Mouse (Mus musculus): ENCODE results near the gene Vmn1r239-ps. TPM values are rescaled to one million over a fixed set of nuclear protein-coding genes. Genes with fewer than 3 reads are reported as not detected.
"Not testable (repeated sequence)": the region's sequence is repeated elsewhere in the genome, so short reads cannot be mapped to it uniquely, and the experiment has no call there.

Gene Vmn1r239-ps
- not detected in 2 replicates for polyA plus RNA-seq (2015; fragmentation: Nextera tagmentation; extraction: Ambion mirVana)

DNA sequence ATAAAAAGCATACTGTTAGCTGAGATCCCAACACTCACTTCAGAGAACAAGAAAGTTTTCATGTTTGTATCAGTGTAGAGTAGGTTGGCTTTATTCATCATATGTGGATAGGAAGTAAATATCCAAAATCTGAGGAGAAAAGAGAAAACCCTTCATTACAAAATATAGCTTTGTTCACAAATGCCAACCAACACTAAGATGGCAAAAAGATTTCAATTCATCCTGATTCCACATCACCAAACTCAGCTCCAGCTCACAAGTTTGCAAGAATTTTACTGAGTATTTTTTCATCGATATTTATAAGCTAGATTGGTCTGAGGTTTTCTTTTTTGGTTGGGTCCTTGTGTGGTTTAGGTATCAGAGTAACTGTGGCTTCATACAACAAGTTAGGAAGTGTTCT is at the start of gene Vmn1r239-ps:
Gene Vmn1r239-ps (minus strand): TSS at position 101 of the 400 bp plus-strand sequence.
- not testable (repeated sequence) for H3K9ac ChIP-seq (replicated peaks); H3K4me2 ChIP-seq (replicated peaks); H3K36me3 ChIP-seq; H3K4me1 ChIP-seq (replicated peaks); H3K27ac ChIP-seq; H3K4me3 ChIP-seq (replicated peaks); H3K9me3 ChIP-seq; H3K27me3 ChIP-seq; ATAC-seq
- 85% methylated on average over 1 of the region's 1 CpGs for WGBS

DNA sequence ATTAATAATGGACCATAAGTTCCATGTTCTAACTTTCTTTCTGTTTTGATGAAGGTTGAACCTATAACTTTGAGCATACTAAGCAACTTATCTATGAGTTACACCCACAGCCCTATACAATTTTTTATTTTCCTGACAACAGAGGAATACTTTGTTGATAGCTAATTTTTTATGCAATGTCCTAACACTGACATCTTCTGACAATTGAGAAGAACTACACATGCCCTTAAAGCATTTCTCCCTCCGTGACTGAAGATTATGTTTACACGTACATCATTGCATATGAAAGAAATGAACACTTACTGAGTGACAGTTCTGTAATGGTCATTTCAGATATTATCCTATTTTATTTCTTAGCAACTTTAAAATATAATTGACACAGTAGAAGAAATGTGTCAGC is 36.0 kb upstream of the Vmn1r239-ps start:
- Histone ChIP-seq H3K9me3 (no peaks in the 10 kb centered on the region), H3K9ac (replicated peaks) (no peak overlapping the region)

DNA sequence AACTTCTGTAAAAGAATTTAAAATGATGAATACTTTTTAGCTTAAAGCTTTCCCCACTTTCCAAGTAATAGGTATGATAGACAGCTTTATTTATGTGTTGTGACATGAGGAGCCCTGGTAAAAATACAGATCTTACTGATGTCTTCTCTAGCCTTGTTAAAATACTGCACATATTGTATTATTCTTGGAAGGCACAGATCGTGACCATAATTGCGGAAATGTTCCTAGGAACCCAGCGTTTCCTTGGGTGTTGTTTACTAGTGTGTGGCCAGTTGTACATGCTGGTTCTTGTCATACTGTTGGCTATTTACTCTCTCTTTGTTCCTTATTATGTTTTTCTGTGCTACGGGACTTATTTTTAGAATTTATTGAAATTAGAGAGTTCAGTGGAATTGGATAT is 10.1 kb downstream of the Vmn1r239-ps start:
- ATAC-seq: no peak

More for the DNA sequence above, 36.0 kb upstream of the Vmn1r239-ps start:
- Histone ChIP-seq H3K36me3 (no peaks in the 10 kb centered on the region), H3K4me3 (replicated peaks) (no peak overlapping the region), H3K4me2 (replicated peaks) (no peak overlapping the region), H3K27ac (no peak overlapping the region), H3K4me1 (replicated peaks) (0 out of 2 replicates have a peak, but pooled peaks cover 4% of the 10 kb centered on the region), H3K27me3 (no peaks in the 10 kb centered on the region)
- ATAC-seq: no peak
- 61% methylated on average over 2 of the region's 2 CpGs for WGBS

DNA sequence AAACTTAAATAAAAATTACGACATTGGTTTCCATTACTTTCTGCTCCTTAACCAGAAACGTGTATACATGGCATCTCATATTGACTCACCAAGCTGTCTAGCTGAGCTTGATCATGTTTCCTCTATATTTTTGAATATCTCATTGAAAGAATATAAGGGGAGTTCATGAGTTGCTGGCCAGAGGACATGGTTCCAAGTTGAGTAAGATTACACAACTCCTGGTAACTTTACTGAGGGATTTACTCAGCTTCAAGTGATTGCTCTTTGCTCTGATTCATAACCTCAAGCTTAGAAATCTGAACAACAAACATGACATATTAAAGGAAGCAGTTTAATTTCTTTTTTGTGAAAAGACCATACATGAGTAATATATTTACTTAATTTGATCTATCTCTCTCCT is 18.1 kb downstream of the Vmn1r239-ps start:
- no peak for ATAC-seq
- no peaks in the 10 kb centered on the region for H3K27me3 ChIP-seq

More for the DNA sequence above, 10.1 kb downstream of the Vmn1r239-ps start:
- Histone ChIP-seq H3K9me3 (no peaks in the 10 kb centered on the region), H3K36me3 (no peaks in the 10 kb centered on the region), H3K9ac (replicated peaks) (no peak overlapping the region), H3K4me1 (replicated peaks) (no peaks in the 10 kb centered on the region), H3K27me3 (no peaks in the 10 kb centered on the region), H3K27ac (no peak overlapping the region), H3K4me2 (replicated peaks) (no peak overlapping the region), H3K4me3 (replicated peaks) (no peak overlapping the region)
- 89% methylated on average over 4 of the region's 4 CpGs for WGBS

DNA sequence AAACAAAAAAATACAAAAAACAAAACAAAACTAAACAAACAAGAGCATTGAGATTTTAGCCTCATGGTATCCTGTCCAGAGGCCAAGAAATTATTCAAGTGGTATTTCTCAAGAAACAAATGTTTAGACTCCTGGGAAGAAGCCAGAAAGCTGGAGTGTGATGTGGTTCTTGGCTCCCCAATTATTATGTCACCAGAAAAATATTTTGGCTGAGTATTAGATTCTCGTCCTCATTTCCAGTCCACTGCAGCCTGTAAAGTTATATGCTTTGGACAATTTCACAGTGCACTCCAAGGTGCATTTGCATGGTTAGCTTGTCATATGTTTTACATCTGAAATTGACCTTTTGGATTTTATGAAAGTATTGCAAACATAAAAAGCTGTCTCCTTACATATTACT is 23.8 kb downstream of the Vmn1r239-ps start:
- ATAC-seq: no peak
- no peaks in the 10 kb centered on the region for H3K4me1 ChIP-seq (replicated peaks)
- H3K4me3 ChIP-seq (replicated peaks): no peak overlapping the region
- no peaks in the 10 kb centered on the region for H3K36me3 ChIP-seq
- no peak overlapping the region for H3K9ac ChIP-seq (replicated peaks)
- no peak overlapping the region for H3K4me2 ChIP-seq (replicated peaks)
- H3K27me3 ChIP-seq: no peaks in the 10 kb centered on the region
- WGBS: 80% methylated on average over 1 of the region's 1 CpGs
- no peaks in the 10 kb centered on the region for H3K9me3 ChIP-seq
- no peak overlapping the region for H3K27ac ChIP-seq

More for the DNA sequence above, 18.1 kb downstream of the Vmn1r239-ps start:
- 89% methylated on average over 2 of the region's 2 CpGs for WGBS
- Histone ChIP-seq H3K9ac (replicated peaks) (no peak overlapping the region), H3K4me1 (replicated peaks) (no peaks in the 10 kb centered on the region), H3K27ac (no peak overlapping the region), H3K36me3 (no peaks in the 10 kb centered on the region), H3K4me3 (replicated peaks) (no peak overlapping the region), H3K4me2 (replicated peaks) (no peak overlapping the region), H3K9me3 (no peaks in the 10 kb centered on the region)

DNA sequence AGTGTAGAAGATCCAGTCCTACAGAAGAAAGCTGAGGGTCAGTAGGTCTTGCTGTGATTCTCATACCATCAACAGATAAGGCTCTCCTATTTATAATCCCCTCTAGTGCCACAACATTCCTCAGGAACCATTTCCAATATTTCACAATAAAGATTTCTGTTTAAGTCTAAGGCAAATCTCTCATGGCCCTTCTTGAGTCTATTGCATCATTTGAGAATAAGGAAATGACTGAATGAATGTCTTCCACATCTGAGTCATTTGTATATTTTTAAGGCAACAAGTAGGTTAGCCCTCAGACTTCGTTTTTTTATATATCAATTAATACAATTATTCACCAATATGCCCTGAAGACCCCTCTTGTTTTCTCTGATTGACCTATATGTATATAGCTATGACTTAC is 24.4 kb downstream of the Vmn1r239-ps start, which contains the start of gene Il13ra2:
Gene Il13ra2 (minus strand): TSS at position 64 of the 400 bp plus-strand sequence.
- Histone ChIP-seq H3K36me3 (no peaks in the 10 kb centered on the region), H3K9me3 (no peaks in the 10 kb centered on the region), H3K9ac (replicated peaks) (no peak within 1 kb of the TSS), H3K4me3 (replicated peaks) (no peak within 1 kb of the TSS), H3K27me3 (no peaks in the 10 kb centered on the region), H3K27ac (no peak within 1 kb of the TSS), H3K4me1 (replicated peaks) (no peaks in the 10 kb centered on the region), H3K4me2 (replicated peaks) (no peak within 1 kb of the TSS)
- WGBS: 48% methylated on average over 1 of the region's 1 CpGs
- no peak for ATAC-seq

Other genes with a start within 250 kb of the Vmn1r239-ps start
- not detected in 2 replicates for gene Il13ra2, start 24.5 kb downstream of the Vmn1r239-ps start, polyA plus RNA-seq (2015; fragmentation: Nextera tagmentation; extraction: Ambion mirVana)
- 14.0 and 17.4 TPM in 2 replicates for gene Lrch2, start 100.4 kb upstream of the Vmn1r239-ps start, polyA plus RNA-seq (2015; fragmentation: Nextera tagmentation; extraction: Ambion mirVana)